Mouse (Mus musculus): ENCODE data around the gene Gpr176. TPM values are rescaled to one million over a fixed set of nuclear protein-coding genes. Genes with fewer than 3 reads are reported as not detected.

The Gpr176 gene
- polyA plus RNA-seq, 1 experiment = 4.7 TPM

- Histone ChIP-seq H3K4me3 (ENCODE audit: insufficient read depth, poor library complexity, severe bottlenecking) (no peak overlapping the region), H3K79me3 (ENCODE audit: low read depth) (no peaks in the 10 kb centered on the region), H3K36me3 (ENCODE audit: control insufficient read depth, insufficient read depth) (no peaks in the 10 kb centered on the region), H3K79me2 (ENCODE audit: control insufficient read depth, insufficient read depth) (no peaks in the 10 kb centered on the region), H3K27me3 (ENCODE audit: control insufficient read depth, insufficient read depth, insufficient read length) (no peaks in the 10 kb centered on the region), H3ac (ENCODE audit: control insufficient read depth, insufficient read length, low read depth) (no peak overlapping the region)
- TF ChIP-seq FOSL1 (IDR thresholded peaks at IDR 0.05; ENCODE audit: insufficient read depth, low read length, poor library complexity, severe bottlenecking) = no peak
- TF ChIP-seq USF1 (IDR thresholded peaks at IDR 0.05; ENCODE audit: low read depth) = no peak
- TF ChIP-seq CEBPB (IDR thresholded peaks at IDR 0.05; ENCODE audit: low read depth) = no peak
- no peak for TF ChIP-seq MYOD1 (IDR thresholded peaks at IDR 0.05; ENCODE audit: control insufficient read depth, insufficient read length, low read depth)
- no peak for TF ChIP-seq MYOG (IDR thresholded peaks at IDR 0.05; ENCODE audit: control insufficient read depth, extremely low read depth, insufficient read length)
- no peak for TF ChIP-seq MAX (IDR thresholded peaks at IDR 0.05)
- TF ChIP-seq CTCF (IDR thresholded peaks at IDR 0.05; ENCODE audit: control insufficient read depth, insufficient read depth, insufficient read length) = no peak
Measured at GRCm38 (mm10) chr2:118341295-118341694, 31.9 kb downstream of the Gpr176 start.

GRCm38 (mm10) chr2:118336084-118336483, 37.1 kb downstream of the Gpr176 start:
- H3ac ChIP-seq (ENCODE audit: control insufficient read depth, insufficient read length, low read depth) = no peak overlapping the region
- no peaks in the 10 kb centered on the region for H3K79me3 ChIP-seq (ENCODE audit: low read depth)
- no peak overlapping the region for H3K4me3 ChIP-seq (ENCODE audit: insufficient read depth, poor library complexity, severe bottlenecking)
- no peak for TF ChIP-seq MYOD1 (IDR thresholded peaks at IDR 0.05; ENCODE audit: control insufficient read depth, insufficient read length, low read depth)
- no peak for TF ChIP-seq MYOG (IDR thresholded peaks at IDR 0.05; ENCODE audit: control insufficient read depth, extremely low read depth, insufficient read length)
- no peak for TF ChIP-seq CEBPB (IDR thresholded peaks at IDR 0.05; ENCODE audit: low read depth)
- no peak for TF ChIP-seq CTCF (IDR thresholded peaks at IDR 0.05; ENCODE audit: control insufficient read depth, insufficient read depth, insufficient read length)
- no peak for TF ChIP-seq USF1 (IDR thresholded peaks at IDR 0.05; ENCODE audit: low read depth)
- no peak for TF ChIP-seq MAX (IDR thresholded peaks at IDR 0.05)
- TF ChIP-seq FOSL1 (IDR thresholded peaks at IDR 0.05; ENCODE audit: insufficient read depth, low read length, poor library complexity, severe bottlenecking) = no peak
- no peaks in the 10 kb centered on the region for H3K27me3 ChIP-seq (ENCODE audit: control insufficient read depth, insufficient read depth, insufficient read length)
- no peaks in the 10 kb centered on the region for H3K79me2 ChIP-seq (ENCODE audit: control insufficient read depth, insufficient read depth)
- no peaks in the 10 kb centered on the region for H3K36me3 ChIP-seq (ENCODE audit: control insufficient read depth, insufficient read depth)

- TF ChIP-seq CTCF (IDR thresholded peaks at IDR 0.05; ENCODE audit: control insufficient read depth, insufficient read depth, insufficient read length) (no peak), MYOG (IDR thresholded peaks at IDR 0.05; ENCODE audit: control insufficient read depth, extremely low read depth, insufficient read length) (no peak), CEBPB (IDR thresholded peaks at IDR 0.05; ENCODE audit: low read depth) (no peak), MYOD1 (IDR thresholded peaks at IDR 0.05; ENCODE audit: control insufficient read depth, insufficient read length, low read depth) (no peak), USF1 (IDR thresholded peaks at IDR 0.05; ENCODE audit: low read depth) (no peak), MAX (IDR thresholded peaks at IDR 0.05) (no peak), FOSL1 (IDR thresholded peaks at IDR 0.05; ENCODE audit: insufficient read depth, low read length, poor library complexity, severe bottlenecking) (no peak)
- Histone ChIP-seq H3K4me3 (ENCODE audit: insufficient read depth, poor library complexity, severe bottlenecking) (no peak overlapping the region), H3K79me2 (ENCODE audit: control insufficient read depth, insufficient read depth) (no peaks in the 10 kb centered on the region), H3ac (ENCODE audit: control insufficient read depth, insufficient read length, low read depth) (no peak overlapping the region), H3K36me3 (ENCODE audit: control insufficient read depth, insufficient read depth) (no peaks in the 10 kb centered on the region), H3K79me3 (ENCODE audit: low read depth) (no peaks in the 10 kb centered on the region), H3K27me3 (ENCODE audit: control insufficient read depth, insufficient read depth, insufficient read length) (no peaks in the 10 kb centered on the region)
Measured at GRCm38 (mm10) chr2:118322663-118323062, 50.6 kb downstream of the Gpr176 start.

GRCm38 (mm10) chr2:118321804-118322203, 51.4 kb downstream of the Gpr176 start:
- no peaks in the 10 kb centered on the region for H3K79me3 ChIP-seq (ENCODE audit: low read depth)
- no peak for TF ChIP-seq FOSL1 (IDR thresholded peaks at IDR 0.05; ENCODE audit: insufficient read depth, low read length, poor library complexity, severe bottlenecking)
- TF ChIP-seq MYOD1 (IDR thresholded peaks at IDR 0.05; ENCODE audit: control insufficient read depth, insufficient read length, low read depth) = no peak
- TF ChIP-seq MYOG (IDR thresholded peaks at IDR 0.05; ENCODE audit: control insufficient read depth, extremely low read depth, insufficient read length) = no peak
- TF ChIP-seq CEBPB (IDR thresholded peaks at IDR 0.05; ENCODE audit: low read depth) = no peak
- no peak for TF ChIP-seq USF1 (IDR thresholded peaks at IDR 0.05; ENCODE audit: low read depth)
- TF ChIP-seq MAX (IDR thresholded peaks at IDR 0.05) = no peak
- TF ChIP-seq CTCF (IDR thresholded peaks at IDR 0.05; ENCODE audit: control insufficient read depth, insufficient read depth, insufficient read length) = no peak
- no peak overlapping the region for H3ac ChIP-seq (ENCODE audit: control insufficient read depth, insufficient read length, low read depth)
- H3K79me2 ChIP-seq (ENCODE audit: control insufficient read depth, insufficient read depth) = no peaks in the 10 kb centered on the region
- no peaks in the 10 kb centered on the region for H3K36me3 ChIP-seq (ENCODE audit: control insufficient read depth, insufficient read depth)
- no peak overlapping the region for H3K4me3 ChIP-seq (ENCODE audit: insufficient read depth, poor library complexity, severe bottlenecking)
- no peaks in the 10 kb centered on the region for H3K27me3 ChIP-seq (ENCODE audit: control insufficient read depth, insufficient read depth, insufficient read length)

- no peaks in the 10 kb centered on the region for H3K79me2 ChIP-seq (ENCODE audit: control insufficient read depth, insufficient read depth)
- H3K27me3 ChIP-seq (ENCODE audit: control insufficient read depth, insufficient read depth, insufficient read length) = no peaks in the 10 kb centered on the region
- no peaks in the 10 kb centered on the region for H3K79me3 ChIP-seq (ENCODE audit: low read depth)
- no peak overlapping the region for H3ac ChIP-seq (ENCODE audit: control insufficient read depth, insufficient read length, low read depth)
- no peaks in the 10 kb centered on the region for H3K36me3 ChIP-seq (ENCODE audit: control insufficient read depth, insufficient read depth)
- no peak overlapping the region for H3K4me3 ChIP-seq (ENCODE audit: insufficient read depth, poor library complexity, severe bottlenecking)
- TF ChIP-seq FOSL1 (IDR thresholded peaks at IDR 0.05; ENCODE audit: insufficient read depth, low read length, poor library complexity, severe bottlenecking) (no peak), USF1 (IDR thresholded peaks at IDR 0.05; ENCODE audit: low read depth) (no peak), MYOD1 (IDR thresholded peaks at IDR 0.05; ENCODE audit: control insufficient read depth, insufficient read length, low read depth) (no peak), MYOG (IDR thresholded peaks at IDR 0.05; ENCODE audit: control insufficient read depth, extremely low read depth, insufficient read length) (no peak), CTCF (IDR thresholded peaks at IDR 0.05; ENCODE audit: control insufficient read depth, insufficient read depth, insufficient read length) (no peak), CEBPB (IDR thresholded peaks at IDR 0.05; ENCODE audit: low read depth) (no peak), MAX (IDR thresholded peaks at IDR 0.05) (no peak)
Measured at GRCm38 (mm10) chr2:118321094-118321493, 52.1 kb downstream of the Gpr176 start.

- Histone ChIP-seq H3K36me3 (ENCODE audit: control insufficient read depth, insufficient read depth) (no peaks in the 10 kb centered on the region), H3K4me3 (ENCODE audit: insufficient read depth, poor library complexity, severe bottlenecking) (no peak overlapping the region), H3K79me2 (ENCODE audit: control insufficient read depth, insufficient read depth) (no peaks in the 10 kb centered on the region), H3K79me3 (ENCODE audit: low read depth) (no peaks in the 10 kb centered on the region), H3ac (ENCODE audit: control insufficient read depth, insufficient read length, low read depth) (no peak overlapping the region), H3K27me3 (ENCODE audit: control insufficient read depth, insufficient read depth, insufficient read length) (no peaks in the 10 kb centered on the region)
- no peak for TF ChIP-seq CTCF (IDR thresholded peaks at IDR 0.05; ENCODE audit: control insufficient read depth, insufficient read depth, insufficient read length)
- TF ChIP-seq MYOG (IDR thresholded peaks at IDR 0.05; ENCODE audit: control insufficient read depth, extremely low read depth, insufficient read length) = no peak
- no peak for TF ChIP-seq MAX (IDR thresholded peaks at IDR 0.05)
- no peak for TF ChIP-seq MYOD1 (IDR thresholded peaks at IDR 0.05; ENCODE audit: control insufficient read depth, insufficient read length, low read depth)
- TF ChIP-seq FOSL1 (IDR thresholded peaks at IDR 0.05; ENCODE audit: insufficient read depth, low read length, poor library complexity, severe bottlenecking) = no peak
- TF ChIP-seq USF1 (IDR thresholded peaks at IDR 0.05; ENCODE audit: low read depth) = no peak
- TF ChIP-seq CEBPB (IDR thresholded peaks at IDR 0.05; ENCODE audit: low read depth) = no peak
Measured at GRCm38 (mm10) chr2:118320519-118320918, 52.7 kb downstream of the Gpr176 start.

All from C2C12 (cell line).